Mouse (Mus musculus) heart, postnatal 36 days (tissue): ENCODE measurements around the gene Folr2. TPM values are rescaled to one million over a fixed set of nuclear protein-coding genes. Genes with fewer than 3 reads are reported as not detected.
A peak's percentile ranks its signal among the peaks of the same experiment; 100 is the strongest.

Source experiments
- DNase-seq, 2 experiments: peaks; one replicate each; pipeline ENCODE4 v3.0.0; 2021 to 2022
- intact Hi-C: fragments of 180-260 bp; cut with DNase I; formaldehyde crosslinking; loops from one replicate; pipeline ENCODE4 v1.15.1; 2025
- microRNA-seq, 2 experiments: library from miRNA; unstranded; fragments of <30 nt; microRNA quantifications; one replicate each; pipeline ENCODE4 v1.2.0; 2021; ENCODE audit warnings: borderline number of aligned reads in 2 of 2
- total RNA-seq, 2 experiments: library from RNA; stranded (reverse); gene quantifications; 2 replicates each; pipeline ENCODE4 v1.2.3; 2021

Gene Folr2
- total RNA-seq, 2 experiments from 2014 or later, result 5.2 to 7.9 TPM

DNA sequence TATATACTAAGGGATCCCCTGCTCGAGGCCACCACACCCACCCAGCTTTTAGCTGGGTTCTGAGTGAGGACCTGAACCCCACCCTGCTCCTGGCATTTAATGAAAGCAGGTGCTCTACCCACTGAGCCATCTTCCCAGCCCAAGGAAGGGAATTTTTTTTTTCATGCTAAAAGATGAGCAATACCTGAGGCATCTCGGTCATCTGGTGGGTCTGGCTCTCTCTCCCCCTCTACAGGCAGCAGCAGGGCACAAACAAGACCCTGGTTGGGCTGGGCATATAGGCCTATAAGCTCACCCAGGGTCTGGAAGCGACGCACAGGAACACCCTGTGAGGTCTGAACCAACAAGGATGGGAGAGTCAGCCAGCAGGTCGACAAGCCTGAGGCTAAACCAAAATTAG lies 23.6 kb downstream of the Folr2 start:
- no peak for DNase-seq
- intact Hi-C loops, result no loop called here

DNA sequence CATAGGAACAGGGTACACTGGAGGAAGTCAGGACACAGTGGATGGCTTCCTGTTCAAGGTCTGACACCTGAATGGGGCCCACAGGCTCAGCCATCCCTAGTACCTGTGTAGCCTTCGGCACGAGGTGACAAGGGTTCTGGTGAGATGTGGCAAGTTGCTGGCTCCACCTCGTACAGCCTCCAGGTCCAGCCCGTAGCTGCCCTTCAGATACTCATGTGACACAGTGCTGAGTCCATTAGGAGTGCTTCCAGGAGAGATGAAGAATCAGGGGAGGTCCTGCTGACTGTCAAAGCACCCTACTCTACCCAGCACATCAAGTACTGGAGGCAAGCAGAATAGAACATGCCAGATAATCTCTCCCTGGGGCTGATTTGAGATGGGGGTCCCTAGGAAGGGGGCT lies 24.6 kb downstream of the Folr2 start:
- DNase-seq, result no peak
- intact Hi-C loops, result no loop called here

DNA sequence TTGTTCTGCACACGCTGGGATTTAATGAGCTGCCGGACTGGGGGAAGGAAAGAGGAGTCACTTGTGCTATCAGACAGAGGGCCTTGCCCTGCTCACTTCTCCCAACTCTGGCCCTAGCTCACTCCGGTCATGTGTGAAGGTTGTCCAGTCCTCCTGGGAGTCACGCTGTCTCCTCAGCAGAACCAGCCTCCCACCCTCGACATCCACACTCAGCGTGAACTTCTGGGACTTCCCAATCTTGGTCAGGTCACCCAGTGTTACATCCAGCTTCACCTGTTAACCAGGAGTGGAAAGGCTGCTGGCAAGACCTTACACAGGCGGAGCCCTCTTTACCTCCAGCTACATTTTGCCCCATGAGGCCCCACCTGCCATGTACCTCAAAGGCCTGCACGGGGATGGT lies 25.6 kb downstream of the Folr2 start:
- no peak for DNase-seq
- intact Hi-C loops, result no loop called here

DNA sequence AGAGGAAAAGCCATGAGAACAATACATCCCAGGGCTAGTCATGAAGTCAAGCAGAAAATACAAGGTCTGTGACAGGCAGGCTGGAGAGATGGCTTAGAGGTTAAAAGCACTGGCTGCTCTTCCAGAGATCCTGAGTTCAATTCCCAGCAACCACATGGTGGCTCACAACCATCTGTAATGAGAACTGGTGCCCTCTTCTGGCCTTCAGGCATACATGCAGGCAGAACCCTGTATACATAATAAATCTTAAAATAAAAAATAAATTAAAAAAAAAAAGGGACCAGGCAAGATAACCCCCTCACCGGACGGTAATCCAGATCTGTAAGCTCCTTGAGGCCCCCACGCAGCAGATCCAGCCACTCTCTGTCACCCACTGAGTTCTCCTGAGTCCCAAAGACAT lies 26.6 kb downstream of the Folr2 start:
- intact Hi-C loops, result no loop called here
- no peak for DNase-seq

DNA sequence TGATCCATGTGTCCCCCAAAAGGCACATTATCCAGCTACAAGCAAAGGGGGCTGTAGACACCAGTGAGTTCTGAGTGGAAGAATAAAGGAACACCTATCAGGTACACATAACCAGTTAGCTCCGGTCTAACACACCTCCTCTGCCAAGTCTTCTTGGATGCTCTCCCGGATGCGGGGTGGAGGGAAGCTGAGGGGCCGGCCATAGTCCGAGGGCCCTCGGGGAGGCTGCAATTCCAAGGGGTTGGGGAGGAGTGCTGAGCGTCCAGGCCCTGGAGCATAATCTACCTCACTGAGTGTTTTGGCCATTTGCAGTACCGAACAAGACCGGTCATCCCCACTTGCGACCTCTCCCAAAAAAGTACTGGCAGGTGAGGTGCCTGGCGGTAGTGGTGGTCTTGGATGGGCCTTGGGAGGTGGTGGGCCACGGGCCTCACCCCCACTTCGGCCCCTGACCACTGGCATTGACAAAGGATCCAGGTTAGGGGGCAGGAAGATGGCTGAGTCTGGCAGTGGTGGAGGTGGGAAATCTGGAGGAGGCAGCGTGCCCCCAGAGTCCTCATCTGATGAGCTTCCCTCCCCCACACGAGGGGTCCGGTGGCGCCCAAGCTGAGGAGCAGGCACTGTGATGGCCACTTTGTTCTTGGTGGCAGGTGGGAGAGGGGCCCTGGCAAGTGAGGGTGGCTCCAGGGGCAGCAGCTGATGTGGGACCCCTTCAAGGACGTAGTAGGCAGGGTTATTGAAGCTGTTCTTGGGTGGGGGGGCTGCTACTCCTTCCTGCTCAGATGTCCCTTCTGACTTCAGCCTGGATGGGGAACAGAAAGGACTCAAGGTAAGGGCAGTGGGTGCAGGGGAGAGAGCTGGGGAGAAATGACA lies 33.0 kb downstream of the Folr2 start:
- intact Hi-C loops, result loop anchor here (1.0 to 5.0 kb wide), 2 partner anchors 11 to 142 kb away; no protein-coding TSS in a partner anchor
- DNase-seq, result no peak

DNA sequence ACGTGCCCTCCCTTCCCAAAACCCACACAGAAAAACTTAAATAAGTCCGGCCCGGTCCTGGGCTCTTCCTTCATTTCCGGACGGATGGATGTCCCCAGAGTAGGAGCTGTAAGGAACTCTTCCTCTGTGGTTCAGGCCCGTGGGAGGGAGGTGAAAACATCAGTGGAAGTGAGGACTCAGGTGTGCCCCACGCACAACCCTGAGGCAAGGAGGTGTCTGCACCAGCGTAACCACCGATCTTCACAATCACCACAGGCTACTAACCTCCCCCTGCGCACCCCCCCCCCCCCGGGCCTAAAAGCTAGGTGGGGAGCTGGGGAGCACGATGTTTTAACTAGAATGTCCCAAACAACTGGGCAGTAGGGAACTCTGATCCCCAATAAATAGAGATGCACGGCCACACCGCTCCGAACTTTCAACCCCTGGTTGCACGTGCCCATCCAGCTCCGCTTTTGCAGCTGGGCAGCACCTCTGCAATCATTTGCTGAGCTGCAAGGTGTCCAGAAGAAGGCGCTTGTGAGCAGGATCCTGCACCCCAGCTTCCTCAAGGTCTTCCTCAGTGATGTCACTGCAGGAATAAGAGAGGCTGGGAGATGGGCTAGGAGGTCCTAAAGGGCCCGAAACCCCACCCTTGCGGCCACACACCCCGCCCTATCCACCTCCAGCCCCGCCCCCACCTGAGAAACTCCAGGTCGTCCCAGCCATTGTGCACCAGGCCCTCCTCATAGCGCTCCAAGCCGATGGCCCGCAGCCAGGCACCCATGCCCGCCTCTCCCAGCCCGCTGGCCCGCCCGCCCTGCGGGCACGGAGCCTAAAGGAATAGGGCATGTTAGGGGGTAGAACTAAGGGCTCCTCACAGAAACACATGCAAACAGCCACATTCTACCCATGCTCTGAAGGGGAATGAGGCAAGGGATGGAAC lies 33.9 kb downstream of the Folr2 start:
- DNase-seq, result no peak
- intact Hi-C loops, result loop anchor here (1.0 to 5.0 kb wide), 2 partner anchors 12 to 141 kb away; no protein-coding TSS in a partner anchor

DNA sequence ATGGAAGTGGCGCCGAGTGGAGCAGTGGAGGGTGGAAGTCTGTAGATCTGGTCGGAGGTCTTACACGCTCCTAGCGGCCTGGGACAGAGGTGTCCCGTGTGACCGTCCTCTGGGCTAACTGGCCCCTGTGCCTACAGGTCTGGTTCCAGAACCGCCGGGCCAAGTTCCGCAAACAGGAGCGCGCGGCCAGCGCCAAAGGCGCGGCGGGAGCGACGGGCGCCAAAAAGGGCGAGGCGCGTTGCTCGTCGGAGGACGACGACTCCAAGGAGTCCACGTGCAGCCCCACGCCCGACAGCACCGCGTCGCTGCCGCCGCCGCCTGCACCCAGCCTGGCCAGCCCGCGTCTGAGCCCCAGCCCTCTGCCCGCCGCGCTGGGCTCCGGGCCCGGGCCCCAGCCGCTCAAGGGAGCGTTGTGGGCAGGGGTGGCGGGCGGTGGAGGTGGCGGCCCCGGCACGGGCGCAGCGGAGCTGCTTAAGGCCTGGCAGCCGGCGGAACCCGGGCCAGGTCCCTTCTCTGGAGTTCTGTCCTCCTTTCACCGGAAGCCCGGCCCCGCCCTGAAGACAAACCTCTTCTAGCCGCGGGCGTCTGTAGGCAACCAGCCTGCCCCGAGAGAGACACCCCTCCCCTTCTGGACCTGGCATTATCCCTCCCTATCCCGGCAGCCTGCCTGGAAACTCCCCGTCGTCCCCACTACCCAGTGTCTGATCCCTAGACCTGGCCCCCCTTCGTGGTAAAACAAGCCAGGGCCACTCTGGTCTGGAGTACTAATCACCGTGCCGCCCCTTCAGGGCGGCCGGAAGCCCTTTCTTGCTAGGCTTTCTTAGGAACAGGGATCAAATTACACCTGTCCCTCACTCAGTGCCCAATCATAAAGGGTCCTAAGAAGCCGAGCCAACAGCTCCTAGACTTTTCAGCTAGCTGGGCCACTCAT lies 35.2 kb downstream of the Folr2 start:
- peak; percentile 58 to 74 for DNase-seq
- intact Hi-C loops, result loop anchor here (5.0 kb wide), 1 partner anchor 140 kb away; no protein-coding TSS in a partner anchor

DNA sequence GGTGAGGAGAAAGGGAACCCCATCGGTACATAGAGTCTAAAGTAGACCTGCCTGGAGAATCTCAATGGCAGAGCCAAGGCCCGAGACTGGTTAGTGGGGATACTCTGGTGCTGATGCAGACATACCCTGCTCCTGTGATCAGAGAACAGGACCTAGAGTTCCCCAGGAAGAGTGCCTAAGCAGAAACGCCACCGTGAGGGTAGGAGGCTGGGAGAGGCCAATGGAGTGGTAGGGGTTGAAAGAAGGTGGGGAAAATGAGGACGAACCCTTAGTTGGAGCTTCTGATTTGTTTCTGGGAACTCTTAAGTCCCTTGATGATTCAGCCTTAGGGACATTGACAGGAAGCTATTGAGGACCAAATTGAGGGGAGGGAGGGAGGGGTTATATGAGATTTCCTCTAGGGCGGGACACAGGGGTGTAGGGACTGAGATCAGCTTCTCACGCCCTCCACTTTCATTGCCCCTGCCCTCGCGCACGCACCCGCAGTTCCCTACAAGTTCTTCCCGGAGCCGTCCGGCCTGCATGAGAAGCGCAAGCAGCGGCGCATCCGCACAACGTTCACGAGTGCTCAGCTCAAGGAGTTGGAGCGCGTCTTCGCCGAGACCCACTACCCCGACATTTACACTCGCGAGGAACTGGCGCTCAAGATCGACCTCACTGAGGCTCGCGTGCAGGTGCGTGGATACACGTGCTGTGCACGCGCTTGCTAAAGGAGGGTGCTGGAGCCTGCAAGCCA lies 36.5 kb downstream of the Folr2 start:
- intact Hi-C loops, result loop anchor here (5.0 kb wide), 1 partner anchor 138 kb away; no protein-coding TSS in a partner anchor
- DNase-seq, result no peak

DNA sequence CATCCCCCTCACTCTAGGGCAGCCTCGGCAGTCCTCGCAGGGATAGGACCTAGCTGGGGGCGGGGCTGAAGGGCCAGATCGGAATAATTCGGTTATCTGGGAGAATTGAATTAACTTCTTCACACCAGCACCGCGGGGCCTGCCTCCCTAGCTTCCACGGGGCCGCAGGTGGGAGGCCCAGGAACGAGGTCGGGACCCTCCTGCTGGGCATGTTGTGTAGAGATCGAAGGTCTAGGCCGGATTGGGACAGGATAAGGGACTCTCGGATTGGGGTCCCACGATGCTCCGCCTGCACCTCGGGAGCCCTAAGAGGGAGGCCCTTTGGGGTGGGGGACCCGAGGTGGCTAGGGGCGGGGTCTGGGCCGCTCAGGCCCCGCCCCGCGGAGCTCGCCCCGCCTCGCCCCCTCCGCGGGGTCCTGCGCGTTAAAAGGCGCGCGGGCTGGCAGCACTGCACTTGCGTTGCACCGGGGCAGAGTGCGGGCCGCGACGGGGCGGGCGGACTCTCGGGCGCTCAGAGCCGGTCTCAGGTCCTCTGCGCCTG lies 39.1 kb downstream of the Folr2 start, which contains the start of gene Phox2a:
Gene Phox2a (plus strand): TSS at position 453 of the 541 bp plus-strand sequence.
- no peak for DNase-seq
- intact Hi-C loops, result no loop called here

Small RNAs within 50 kb of the gene (microRNA-seq; reads per million reads assigned to microRNA genes)
- gene Gm22655, result 0 reads per million in 2 experiments

Other genes with a start within 250 kb of the Folr2 start
- gene Clpb, start 193.6 kb downstream of the Folr2 start, total RNA-seq, result 10 to 100 TPM; 71.6 to 81.0 TPM
- under 1 TPM; 0.33 to 0.36 TPM for gene Phox2a, start 38.9 kb downstream of the Folr2 start, total RNA-seq
- gene Inppl1, start 19.0 kb downstream of the Folr2 start, total RNA-seq, result 100 to 1,000 TPM; 130 to 163 TPM
- 10 to 100 TPM; 20.2 TPM for gene Anapc15, start 6.5 kb upstream of the Folr2 start, total RNA-seq
- gene Folr1, start 13.6 kb upstream of the Folr2 start, total RNA-seq, result under 1 TPM; 0.27 to 0.33 TPM
- 100 to 1,000 TPM; 110 to 111 TPM for gene Lamtor1, start 48.7 kb upstream of the Folr2 start, total RNA-seq
- gene Tomt, start 49.2 kb upstream of the Folr2 start, total RNA-seq, result not detected
- 1 to 10 TPM; 3.6 to 5.2 TPM for gene Lrrc51, start 76.7 kb upstream of the Folr2 start, total RNA-seq
- 10 to 100 TPM; 97.8 to 98.6 TPM for gene Numa1, start 76.9 kb upstream of the Folr2 start, total RNA-seq
- gene Il18bp, start 161.5 kb upstream of the Folr2 start, total RNA-seq, result 1 to 10 TPM; 7.3 to 8.6 TPM
- gene Rnf121, start 208.3 kb upstream of the Folr2 start, total RNA-seq, result 10 to 100 TPM; 20.3 to 26.3 TPM
- gene Xndc1, start 208.3 kb upstream of the Folr2 start, total RNA-seq, result 1 to 10 TPM; 5.6 to 8.2 TPM
- under 1 TPM; 0.27 to 0.94 TPM for gene Xntrpc, start 208.5 kb upstream of the Folr2 start, total RNA-seq
- gene Trpc2, start 225.9 kb upstream of the Folr2 start, total RNA-seq, result under 1 TPM; 0.28 to 0.70 TPM
- 100 to 1,000 TPM; 282 to 343 TPM for gene Art1, start 244.5 kb upstream of the Folr2 start, total RNA-seq